Mouse (Mus musculus): ENCODE measurements around the gene Il17ra. TPM values are rescaled to one million over a fixed set of nuclear protein-coding genes. Genes with fewer than 3 reads are reported as not detected.
A peak's percentile ranks its signal among the peaks of the same experiment; 100 is the strongest.

Gene Il17ra
- total RNA-seq, 2 experiments from 2014 or later = 12.1 to 17.0 TPM

GRCm38 (mm10) chr6:120469268-120469667, 6.2 kb downstream of the Il17ra start:
- DNase-seq (ENCODE audit: low spot score in 2 of 2) = no peak
- intact Hi-C loops (cut with DNase I) = no loop called here

DNA sequence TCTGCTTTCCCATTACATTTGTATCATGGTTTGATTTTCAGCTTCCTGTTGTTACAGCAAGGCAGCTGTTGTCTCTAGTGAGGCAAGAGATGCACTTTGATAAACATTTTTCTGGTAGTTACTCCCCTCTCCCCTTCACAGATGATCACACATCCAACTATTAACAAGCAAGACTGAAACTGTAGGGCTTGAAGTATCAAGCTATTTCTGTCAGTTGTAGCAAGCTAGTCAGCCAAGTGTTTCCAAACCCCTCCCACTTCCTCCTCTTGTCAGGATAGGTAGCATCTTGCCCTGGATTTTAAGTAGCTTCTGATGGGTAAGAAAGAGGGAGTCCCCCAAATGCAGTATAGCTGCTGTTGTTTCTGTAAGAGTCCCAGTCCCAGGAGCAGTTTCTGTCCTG, 6.7 kb downstream of the Il17ra start:
- intact Hi-C loops (cut with DNase I) = no loop called here
- DNase-seq (ENCODE audit: low spot score in 2 of 2) = no peak

DNA sequence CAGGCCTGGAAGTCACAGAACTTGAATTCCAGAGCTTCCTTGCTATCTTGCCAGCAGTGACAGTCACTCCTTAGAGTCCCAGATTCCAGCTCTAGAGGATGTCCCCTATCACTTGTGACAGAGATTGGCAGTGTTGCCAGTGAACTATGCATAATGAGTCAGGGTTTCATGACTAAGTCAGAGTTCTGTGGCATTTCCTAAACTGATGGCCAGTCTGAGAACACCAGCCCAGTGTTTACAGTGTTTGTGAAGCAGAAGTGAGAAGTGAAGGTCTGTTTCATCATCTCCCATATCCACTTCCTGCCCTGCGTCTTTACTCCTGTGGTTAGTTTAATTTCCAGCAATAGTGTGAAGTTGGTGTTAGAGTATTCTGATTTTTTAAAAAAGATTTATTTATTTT, 7.6 kb downstream of the Il17ra start:
- no peak for DNase-seq (ENCODE audit: low spot score in 2 of 2)
- intact Hi-C loops (cut with DNase I) = no loop called here

- intact Hi-C loops (cut with DNase I) = no loop called here
- peak in 1 of 2 experiments; percentile 77 for DNase-seq (ENCODE audit: low spot score in 2 of 2)
Observed at GRCm38 (mm10) chr6:120471991-120472441, 9.0 kb downstream of the Il17ra start.

DNA sequence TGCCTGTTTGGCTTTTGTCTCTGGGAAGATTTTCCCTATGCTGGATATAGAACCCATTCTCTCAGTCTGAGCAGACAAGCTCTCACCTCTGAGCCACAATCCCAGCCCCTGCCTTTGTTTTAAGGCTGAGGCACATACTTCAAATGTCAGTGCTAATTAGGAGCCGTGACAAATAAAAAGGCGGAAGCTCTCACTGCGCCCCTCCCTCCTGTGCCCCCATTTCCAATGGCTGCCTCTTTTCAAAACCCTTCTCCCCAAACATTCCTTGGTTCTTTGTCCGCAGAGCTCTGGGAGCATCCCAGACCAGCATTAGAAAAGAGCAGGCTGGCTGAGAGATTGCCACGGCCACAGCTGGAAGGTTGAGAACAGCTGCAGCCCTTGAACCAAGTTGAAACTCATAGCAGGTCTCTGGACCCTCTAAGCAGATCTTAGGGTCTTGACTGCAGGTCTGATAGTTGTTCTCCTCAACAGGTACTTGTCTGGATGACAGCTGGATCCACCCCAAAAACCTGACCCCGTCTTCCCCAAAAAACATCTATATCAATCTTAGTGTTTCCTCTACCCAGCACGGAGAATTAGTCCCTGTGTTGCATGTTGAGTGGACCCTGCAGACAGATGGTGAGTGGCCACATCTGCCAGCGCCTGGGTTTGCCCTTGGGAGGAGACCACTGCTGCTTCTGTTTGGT, 9.6 kb downstream of the Il17ra start:
- no peak for DNase-seq (ENCODE audit: low spot score in 2 of 2)
- intact Hi-C loops (cut with DNase I) = no loop called here

DNA sequence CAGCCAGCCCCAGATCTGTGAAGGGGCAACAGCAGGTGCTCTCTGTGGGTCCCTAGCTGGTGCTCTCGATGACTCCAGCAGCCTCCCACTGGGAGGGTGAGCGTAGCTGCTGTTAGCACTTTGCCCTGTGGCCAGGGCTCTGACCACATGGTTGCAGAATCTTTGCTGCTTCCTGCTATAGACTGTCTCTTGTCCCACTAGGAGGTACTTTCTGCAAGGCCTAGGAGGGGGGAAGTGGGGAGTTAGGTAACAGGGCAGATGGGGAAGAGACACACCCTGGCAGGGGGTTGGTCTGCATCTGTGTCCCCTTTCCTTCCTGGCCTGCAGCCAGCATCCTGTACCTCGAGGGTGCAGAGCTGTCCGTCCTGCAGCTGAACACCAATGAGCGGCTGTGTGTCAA, 10.4 kb downstream of the Il17ra start:
- intact Hi-C loops (cut with DNase I) = no loop called here
- no peak for DNase-seq (ENCODE audit: low spot score in 2 of 2)

DNA sequence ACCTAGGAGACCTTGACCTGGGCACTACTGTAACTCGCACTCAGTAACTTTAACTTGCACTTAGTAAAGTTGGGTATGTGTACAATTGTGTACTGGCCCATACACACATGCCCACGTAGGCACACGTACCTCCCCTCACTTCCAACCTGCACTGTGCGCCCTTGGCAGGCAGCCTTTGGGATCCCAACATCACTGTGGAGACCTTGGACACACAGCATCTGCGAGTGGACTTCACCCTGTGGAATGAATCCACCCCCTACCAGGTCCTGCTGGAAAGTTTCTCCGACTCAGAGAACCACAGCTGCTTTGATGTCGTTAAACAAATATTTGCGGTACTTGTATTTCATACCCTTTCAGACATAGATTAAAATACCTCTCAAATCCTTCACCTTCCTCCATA, 12.2 kb downstream of the Il17ra start:
- DNase-seq (ENCODE audit: low spot score in 2 of 2) = no peak
- intact Hi-C loops (cut with DNase I) = no loop called here

GRCm38 (mm10) chr6:120479302-120479701, 16.3 kb downstream of the Il17ra start:
- DNase-seq (ENCODE audit: low spot score in 2 of 2) = no peak
- intact Hi-C loops (cut with DNase I) = no loop called here

DNA sequence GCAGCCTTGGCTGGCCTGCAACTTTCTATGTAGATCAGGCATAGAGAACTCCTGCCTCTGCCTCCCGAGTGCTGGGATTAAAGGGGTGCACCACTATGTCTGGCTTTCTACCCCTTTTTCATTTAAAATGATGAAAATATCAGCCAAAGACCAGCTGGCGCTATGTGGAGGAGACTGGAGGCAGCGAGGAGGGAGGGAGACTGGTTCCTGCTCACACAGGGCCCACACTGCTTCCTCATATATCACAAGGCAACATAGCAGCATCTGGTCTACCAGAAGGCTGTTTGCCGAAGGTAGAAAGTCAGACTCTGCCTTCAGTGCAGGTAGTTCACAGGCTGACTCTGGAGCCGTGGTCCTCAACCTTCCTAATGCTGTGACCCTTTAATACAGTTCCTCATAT, 17.3 kb downstream of the Il17ra start:
- intact Hi-C loops (cut with DNase I) = loop anchor here (2.0 kb wide), 1 partner anchor 16 kb away; no protein-coding TSS in a partner anchor
- peak; percentile 71 to 94 for DNase-seq (ENCODE audit: low spot score in 2 of 2)

DNA sequence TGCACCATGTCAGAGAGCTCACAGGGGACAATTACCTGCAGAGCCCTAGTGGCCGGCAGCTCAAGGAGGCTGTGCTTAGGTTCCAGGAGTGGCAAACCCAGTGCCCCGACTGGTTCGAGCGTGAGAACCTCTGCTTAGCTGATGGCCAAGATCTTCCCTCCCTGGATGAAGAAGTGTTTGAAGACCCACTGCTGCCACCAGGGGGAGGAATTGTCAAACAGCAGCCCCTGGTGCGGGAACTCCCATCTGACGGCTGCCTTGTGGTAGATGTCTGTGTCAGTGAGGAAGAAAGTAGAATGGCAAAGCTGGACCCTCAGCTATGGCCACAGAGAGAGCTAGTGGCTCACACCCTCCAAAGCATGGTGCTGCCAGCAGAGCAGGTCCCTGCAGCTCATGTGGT, 18.5 kb downstream of the Il17ra start:
- DNase-seq (ENCODE audit: low spot score in 2 of 2) = peak; percentile 40 to 72
- intact Hi-C loops (cut with DNase I) = loop anchor here (2.0 kb wide), 1 partner anchor 17 kb away; no protein-coding TSS in a partner anchor

DNA sequence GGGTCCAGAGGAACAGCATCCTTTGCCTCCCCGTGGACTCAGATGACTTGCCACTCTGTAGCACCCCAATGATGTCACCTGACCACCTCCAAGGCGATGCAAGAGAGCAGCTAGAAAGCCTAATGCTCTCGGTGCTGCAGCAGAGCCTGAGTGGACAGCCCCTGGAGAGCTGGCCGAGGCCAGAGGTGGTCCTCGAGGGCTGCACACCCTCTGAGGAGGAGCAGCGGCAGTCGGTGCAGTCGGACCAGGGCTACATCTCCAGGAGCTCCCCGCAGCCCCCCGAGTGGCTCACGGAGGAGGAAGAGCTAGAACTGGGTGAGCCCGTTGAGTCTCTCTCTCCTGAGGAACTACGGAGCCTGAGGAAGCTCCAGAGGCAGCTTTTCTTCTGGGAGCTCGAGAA, 19.0 kb downstream of the Il17ra start:
- no peak for DNase-seq (ENCODE audit: low spot score in 2 of 2)

GRCm38 (mm10) chr6:120482756-120483155, 19.7 kb downstream of the Il17ra start:
- intact Hi-C loops (cut with DNase I) = loop anchor here (1.0 kb wide), 1 partner anchor 22 kb away; no protein-coding TSS in a partner anchor
- no peak for DNase-seq (ENCODE audit: low spot score in 2 of 2)

More for the DNA sequence above, 19.0 kb downstream of the Il17ra start:
- intact Hi-C loops (cut with DNase I) = no loop called here

DNA sequence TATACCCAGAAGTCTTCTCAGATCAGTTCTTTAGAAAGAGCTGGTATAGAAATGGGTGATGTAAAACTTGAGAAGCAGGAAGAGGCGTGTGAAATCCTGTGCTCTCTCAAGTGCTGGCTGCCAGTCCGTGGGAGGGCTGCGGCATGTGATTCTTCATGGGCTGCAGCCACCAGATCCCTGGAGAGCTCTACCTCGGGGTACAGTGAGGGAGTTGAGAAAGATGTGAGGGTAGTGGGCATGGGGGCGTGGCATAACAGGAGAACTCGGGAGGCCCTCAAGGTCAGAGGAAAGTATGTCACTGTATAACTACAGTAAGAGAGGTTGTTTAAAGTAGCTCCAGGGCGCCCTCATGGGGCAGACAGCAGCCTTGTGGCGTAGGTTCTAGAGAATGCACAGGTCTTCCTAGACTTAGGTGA, 20.2 kb downstream of the Il17ra start:
- intact Hi-C loops (cut with DNase I) = loop anchor here (1.0 kb wide), 1 partner anchor 21 kb away; no protein-coding TSS in a partner anchor

DNA sequence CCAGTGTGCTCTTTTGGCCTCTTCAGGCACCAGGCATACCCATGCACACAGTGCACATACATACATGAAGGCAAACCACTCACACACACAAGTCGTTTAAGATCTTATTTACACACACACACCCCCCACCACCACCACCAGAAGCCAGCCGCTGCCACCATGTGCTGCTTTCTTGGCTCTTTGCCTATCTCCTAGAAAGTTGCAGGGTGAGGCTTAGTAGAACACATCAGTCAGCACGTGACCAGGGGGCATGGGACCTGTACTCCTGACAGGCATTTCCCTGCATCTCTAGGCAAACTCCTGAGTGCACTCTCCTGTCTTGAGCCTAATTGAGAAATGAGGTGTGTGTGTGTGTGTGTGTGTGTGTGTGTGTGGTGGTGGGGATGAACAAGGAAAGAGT, 22.0 kb downstream of the Il17ra start:
- intact Hi-C loops (cut with DNase I) = no loop called here
- no peak for DNase-seq (ENCODE audit: low spot score in 2 of 2)

More for the DNA sequence above, 20.2 kb downstream of the Il17ra start:
- DNase-seq (ENCODE audit: low spot score in 2 of 2) = peak; percentile 76 to 97

DNA sequence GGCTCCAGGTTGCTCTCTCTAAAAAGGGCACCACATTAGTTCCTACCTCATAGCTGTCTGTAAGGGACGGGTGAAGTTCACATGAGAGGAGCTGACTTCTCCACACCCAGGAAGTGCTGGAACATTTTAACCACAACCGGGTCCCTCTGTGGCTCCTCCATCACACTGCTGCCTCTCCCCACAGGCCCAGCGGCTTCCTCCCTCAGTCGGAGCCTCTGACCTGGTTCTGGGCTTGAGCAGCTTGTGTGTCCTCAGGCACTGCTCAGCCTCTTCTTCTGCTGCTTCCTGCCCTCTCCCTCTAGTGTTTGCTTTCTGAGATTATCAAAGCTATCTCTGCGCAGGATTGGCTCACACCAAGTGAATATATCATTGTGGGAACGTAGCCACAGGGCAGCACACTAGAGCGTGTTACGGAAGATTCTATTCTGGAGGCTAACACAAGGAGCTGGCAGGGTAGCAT, 23.0 kb downstream of the Il17ra start:
- intact Hi-C loops (cut with DNase I) = no loop called here
- peak in 1 of 2 experiments; percentile 46 for DNase-seq (ENCODE audit: low spot score in 2 of 2)

GRCm38 (mm10) chr6:120488647-120489046, 25.6 kb downstream of the Il17ra start:
- intact Hi-C loops (cut with DNase I) = no loop called here
- peak in 1 of 2 experiments; percentile 82 for DNase-seq (ENCODE audit: low spot score in 2 of 2)

DNA sequence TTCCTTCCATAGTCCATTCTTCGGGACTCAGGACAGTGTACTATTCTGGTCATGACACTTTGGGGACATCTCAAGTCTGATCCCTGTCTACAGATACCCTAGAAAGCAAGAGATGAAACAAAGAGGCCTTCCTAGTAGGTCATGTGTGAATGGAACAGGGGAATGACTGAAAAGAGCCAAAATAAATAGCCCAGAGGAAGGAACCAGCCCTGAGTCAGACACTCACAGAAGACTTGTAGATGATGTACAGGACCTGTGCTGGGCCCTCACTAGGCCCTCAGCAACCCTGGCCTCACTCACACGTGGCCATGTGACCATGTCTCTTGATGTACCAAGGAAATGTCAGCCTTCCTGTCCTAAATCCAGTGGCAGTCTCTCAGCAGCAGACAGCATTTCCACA, 26.4 kb downstream of the Il17ra start:
- intact Hi-C loops (cut with DNase I) = no loop called here
- DNase-seq (ENCODE audit: low spot score in 2 of 2) = no peak

GRCm38 (mm10) chr6:120491064-120491463, 28.0 kb downstream of the Il17ra start:
- intact Hi-C loops (cut with DNase I) = no loop called here

GRCm38 (mm10) chr6:120491862-120492498, 28.9 kb downstream of the Il17ra start:
- no peak for DNase-seq (ENCODE audit: low spot score in 2 of 2)
- intact Hi-C loops (cut with DNase I) = loop anchor here (2.0 kb wide), 1 partner anchor 39 kb away; the partner anchor contains the start of gene Hdhd5

More at GRCm38 (mm10) chr6:120491064-120491463, 28.0 kb downstream of the Il17ra start:
- DNase-seq (ENCODE audit: low spot score in 2 of 2) = no peak

DNA sequence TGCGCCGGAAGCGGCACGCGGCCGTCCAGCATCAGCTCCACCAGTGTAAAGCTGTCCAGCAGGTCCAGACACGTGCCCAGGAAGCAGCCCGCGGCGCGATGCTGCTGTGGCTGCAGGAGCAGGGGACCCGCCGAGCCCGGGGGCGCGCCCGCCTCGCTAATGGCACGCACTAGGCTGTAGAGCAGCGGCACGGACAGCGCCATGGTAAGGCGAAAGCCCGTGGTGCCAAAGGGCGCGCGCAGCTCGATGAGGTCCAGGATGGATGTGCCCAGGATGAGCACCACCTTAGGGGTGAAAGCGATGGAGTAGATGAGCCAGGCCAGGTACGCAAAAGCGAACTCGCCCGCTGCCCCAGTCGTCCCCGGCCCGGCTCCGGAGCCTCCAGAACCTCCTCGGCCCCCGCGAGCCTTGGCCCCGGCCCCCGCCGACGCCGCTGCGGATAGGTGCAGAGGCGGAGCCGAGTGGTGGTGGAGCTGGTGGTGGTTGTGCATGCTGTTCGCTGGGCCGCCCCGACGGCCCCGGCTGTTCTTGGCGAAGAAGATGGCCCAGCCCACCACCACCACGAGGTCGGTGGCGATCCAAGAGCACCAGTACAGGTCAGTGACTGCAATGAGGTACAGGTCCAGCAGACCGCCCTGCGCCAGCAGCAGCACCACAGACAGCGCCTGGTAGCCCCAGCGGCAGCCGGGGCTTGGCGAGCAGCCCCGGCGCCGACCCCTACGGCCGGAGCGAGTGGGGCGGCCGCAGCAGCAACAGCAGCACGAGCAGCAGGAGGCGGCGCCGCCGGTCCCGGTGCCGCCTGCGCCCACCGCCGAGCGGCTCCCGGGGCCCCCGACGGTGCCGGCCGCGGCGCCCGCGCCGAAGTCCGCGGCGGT, 29.7 kb downstream of the Il17ra start:
- DNase-seq (ENCODE audit: low spot score in 2 of 2) = no peak
- intact Hi-C loops (cut with DNase I) = loop anchor here (2.0 kb wide), 1 partner anchor 38 kb away; the partner anchor contains the start of gene Hdhd5

Measured in left cerebral cortex, postnatal 25 days (tissue).